Mouse (Mus musculus) cortical plate, adult 2 months (tissue): Measurements from ENCODE around the gene Mia.

Source experiments
- CTCF ChIP-seq: fragments of 200-500 bp; IDR thresholded peaks from 2 replicates; pipeline ENCODE4 v1.5.1; 2011; ENCODE audit warnings: mild to moderate bottlenecking, control low read depth, low read length; ENCODE audit not compliant: insufficient read depth; ENCODE audit errors: extremely low read depth
- POLR2A ChIP-seq: fragments of 200-500 bp; IDR thresholded peaks from 2 replicates; pipeline ENCODE4 v1.6.1; 2011; ENCODE audit warnings: mild to moderate bottlenecking, low read length, control low read depth; ENCODE audit not compliant: insufficient read depth; ENCODE audit errors: extremely low read depth

DNA sequence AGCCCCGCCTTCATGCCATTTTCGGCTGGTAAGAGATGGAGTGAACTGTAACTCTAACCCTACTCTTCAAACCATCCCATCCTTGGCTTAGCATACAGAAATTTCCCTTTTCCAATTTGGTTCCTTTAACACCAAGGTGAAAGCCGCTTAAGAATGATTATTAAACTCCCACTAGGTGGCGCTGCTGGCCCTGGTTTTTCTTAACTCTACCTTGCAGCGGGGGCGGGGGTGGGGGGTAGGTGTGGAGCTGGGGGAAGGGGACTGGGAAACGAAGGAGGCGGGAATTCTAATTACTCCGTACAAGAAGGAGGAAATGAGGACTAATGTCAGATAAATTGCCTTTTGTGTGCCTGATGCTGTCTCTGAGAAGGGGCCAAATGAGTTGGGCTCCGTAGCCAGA is 48.4 kb downstream of the Mia start:
- TF ChIP-seq CTCF (peak; percentile 28; the same call in 1 of the 2 replicates), POLR2A (no peak)
